Mouse (Mus musculus): ENCODE results near the gene Nat8f3. TPM values are rescaled to one million over a fixed set of nuclear protein-coding genes. Genes with fewer than 3 reads are reported as not detected.
A peak's percentile ranks its signal among the peaks of the same experiment; 100 is the strongest.
"Not testable (repeated sequence)": the region's sequence is repeated elsewhere in the genome, so short reads cannot be mapped to it uniquely, and the experiment has no call there.

Nat8f3 gene
- under 1 TPM; 0.23 to 0.39 TPM for total RNA-seq (2021)
- long read RNA-seq, experiment 1, partial matches to known transcripts = 0 of 1 reads
- long read RNA-seq, experiment 1, other reads (novel, unspliced or antisense) = 1 of 1 reads
- long read RNA-seq, experiment 2 = 0 reads

DNA sequence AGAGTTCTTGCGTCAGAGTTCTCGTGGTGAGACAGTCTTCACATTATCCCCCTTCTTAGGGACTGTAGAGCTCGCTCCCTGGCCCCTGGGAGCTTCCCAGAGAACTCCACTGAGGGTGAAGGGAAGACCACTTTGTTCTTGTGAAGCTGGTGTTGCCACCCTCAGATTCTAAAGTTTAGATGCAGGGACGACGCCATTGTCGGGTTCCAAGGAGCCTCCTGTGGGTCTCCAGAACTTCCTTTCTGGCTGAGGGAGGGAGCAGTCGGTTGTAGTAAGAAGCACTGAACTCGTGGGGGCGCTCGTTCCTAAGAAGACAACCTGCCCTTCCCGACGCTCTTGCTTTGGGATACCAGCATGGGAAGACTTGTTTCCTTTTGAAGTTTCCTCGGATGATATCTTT, at the start of gene Nat8f3:
Nat8f3 (minus strand) TSS at position 223 of the 400 bp plus-strand sequence.
- DNase-seq (ENCODE audit: low spot score in 2 of 2) = peak in 1 of 2 experiments; percentile 2

DNA sequence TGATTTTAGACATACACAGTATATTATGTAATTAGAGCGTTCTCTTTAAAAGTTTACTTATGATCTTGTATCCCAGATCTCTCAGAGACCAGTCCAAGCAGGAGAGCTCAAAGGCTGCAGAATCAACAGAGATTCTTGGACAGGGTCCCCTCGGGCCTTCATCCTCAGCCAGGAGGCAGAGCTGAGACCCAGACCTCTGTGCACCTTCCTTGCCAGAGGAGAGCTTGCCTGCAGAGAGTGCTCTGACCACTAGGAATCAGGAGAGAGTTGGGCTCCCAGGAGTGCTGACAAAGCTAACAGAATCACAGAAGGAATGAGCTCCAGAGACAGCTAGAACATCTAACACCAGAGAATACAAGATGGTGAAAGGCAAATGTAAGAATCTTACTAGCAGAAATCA, 47.8 kb upstream of the Nat8f3 start:
- DNase-seq (ENCODE audit: low spot score in 2 of 2) = no peak

DNA sequence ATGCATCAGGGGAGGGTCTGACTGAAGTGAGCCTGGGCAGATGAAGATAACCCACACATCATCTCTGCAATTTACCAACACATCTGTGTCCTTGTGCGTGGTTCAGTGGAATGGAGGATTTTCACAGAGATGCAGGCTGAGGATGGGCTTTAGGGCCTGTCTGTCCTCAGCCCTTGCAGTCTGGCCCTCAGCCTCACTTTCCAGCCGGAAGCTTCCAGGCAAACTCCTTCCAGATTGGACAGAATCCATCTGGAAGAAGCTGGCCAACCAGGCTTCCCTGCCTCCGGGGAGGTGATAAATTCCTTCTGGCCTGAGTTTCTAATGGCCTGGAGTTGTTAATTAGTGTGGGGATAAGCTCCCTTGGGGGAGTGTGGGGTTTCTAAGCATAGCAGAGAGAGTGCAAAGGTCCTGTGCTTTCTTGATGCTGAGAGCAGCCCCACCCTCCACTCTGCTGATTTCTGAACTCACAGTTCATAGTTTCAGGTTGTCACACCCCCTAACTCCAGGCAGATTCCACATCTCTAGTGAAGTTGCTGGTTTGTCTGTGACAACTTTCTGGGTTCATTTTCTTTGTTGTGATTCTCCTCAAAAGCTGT, 45.5 kb upstream of the Nat8f3 start:
- DNase-seq (ENCODE audit: low spot score in 2 of 2) = not testable (repeated sequence)

DNA sequence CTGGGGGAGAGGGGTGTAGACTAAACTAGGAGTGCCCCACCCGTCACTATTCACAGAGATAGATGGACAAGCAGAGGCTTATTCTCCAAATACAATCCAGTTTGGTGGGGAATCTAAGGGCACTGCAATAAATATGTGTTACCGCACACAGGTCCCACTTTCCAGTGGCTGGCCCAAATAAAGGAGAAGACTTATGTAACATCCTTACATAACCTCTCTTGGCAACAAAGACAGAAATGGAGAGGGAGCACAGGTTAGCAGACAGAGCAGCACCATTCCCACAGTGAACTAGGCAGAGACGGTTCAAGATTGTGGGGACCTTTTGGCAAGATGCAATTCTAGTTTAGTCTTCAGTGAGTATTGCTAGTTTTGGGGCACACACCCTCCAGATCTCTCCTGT, 45.0 kb upstream of the Nat8f3 start:
- not testable (repeated sequence) for DNase-seq (ENCODE audit: low spot score in 2 of 2)

DNA sequence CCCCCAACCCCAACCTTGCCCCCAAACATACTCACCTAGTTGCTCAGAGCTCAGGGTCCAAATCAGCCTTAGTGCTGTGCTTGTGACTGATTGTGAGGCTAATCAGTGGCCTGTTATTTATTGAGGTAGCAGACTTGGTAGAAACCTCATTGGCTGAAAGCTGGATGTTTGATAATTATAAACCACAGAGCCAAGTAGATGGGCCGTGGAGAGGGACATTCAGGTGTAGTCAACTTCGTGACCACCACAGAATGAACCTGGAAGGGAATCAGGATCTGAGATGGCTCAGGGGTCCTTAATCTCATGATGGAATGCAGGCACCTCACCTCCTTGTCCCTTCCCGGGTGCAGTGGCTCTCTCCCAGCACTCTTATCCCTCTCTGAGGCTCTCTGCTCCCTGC, 44.2 kb upstream of the Nat8f3 start:
- DNase-seq (ENCODE audit: low spot score in 2 of 2) = not testable (repeated sequence)

DNA sequence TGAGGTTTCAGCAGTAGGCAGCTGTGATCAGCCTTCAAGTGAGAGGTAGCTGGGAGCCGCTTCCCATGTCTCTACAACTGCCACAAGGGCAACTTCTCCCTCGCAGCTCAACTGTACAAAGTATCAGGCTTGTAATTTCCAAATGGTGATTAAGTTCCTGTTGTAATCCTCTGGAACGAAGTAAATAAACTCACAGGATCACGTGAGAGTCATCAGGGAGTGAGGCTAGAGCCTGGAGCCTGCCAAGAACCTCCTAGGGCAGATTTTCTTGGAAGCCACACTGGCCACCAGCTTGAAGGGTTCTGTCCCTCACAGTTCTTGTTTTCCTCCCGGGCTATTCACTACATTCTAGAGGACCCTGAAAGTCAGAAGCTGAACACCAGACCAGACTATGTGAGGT, 37.6 kb upstream of the Nat8f3 start:
- not testable (repeated sequence) for DNase-seq (ENCODE audit: low spot score in 2 of 2)

DNA sequence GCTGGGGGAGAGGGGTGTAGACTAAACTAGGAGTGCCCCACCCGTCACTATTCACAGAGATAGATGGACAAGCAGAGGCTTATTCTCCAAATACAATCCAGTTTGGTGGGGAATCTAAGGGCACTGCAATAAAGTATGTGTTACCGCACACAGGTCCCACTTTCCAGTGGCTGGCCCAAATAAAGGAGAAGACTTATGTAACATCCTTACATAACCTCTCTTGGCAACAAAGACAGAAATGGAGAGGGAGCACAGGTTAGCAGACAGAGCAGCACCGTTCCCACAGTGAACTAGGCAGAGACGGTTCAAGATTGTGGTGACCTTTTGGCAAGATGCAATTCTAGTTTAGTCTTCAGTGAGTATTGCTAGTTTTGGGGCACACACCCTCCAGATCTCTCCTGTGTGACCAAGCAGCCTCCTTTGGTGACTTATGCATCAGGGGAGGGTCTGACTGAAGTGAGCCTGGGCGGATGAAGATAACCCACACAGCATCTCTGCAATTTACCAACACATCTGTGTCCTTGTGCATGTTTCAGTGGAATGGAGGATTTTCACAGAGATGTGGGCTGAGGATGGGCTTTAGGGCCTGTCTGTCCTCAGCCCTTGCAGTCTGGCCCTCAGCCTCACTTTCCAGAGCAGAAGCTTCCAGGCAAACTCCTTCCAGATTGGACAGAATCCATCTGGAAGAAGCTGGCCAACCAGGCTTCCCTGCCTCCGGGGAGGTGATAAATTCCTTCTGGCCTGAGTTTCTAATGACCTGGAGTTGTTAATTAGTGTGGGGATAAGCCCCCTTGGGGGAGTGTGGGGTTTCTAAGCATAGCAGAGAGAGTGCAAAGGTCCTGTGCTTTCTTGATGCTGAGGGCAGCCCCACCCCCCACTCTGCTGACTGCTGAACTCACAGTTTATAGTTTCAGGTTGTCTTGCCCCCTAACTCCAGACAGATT, 2.2 kb downstream of the Nat8f3 start:
- DNase-seq (ENCODE audit: low spot score in 2 of 2) = not testable (repeated sequence)

DNA sequence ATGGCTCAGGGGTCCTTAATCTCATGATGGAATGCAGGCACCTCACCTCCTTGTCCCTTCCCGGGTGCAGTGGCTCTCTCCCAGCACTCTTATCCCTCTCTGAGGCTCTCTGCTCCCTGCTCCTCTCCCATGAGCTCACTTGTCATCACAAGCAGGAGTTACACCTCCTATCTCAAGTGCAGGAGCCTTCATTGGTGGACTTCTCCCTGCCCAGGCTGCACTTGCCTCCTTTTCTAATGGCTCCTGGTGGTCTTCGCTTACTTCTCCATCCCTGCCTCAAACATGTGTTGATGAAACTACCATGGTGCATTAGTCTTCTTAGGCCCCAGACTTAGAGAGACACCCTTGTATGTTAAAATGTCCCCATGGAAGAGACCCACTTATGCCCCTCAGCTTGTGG, 2.9 kb downstream of the Nat8f3 start:
- DNase-seq (ENCODE audit: low spot score in 2 of 2) = not testable (repeated sequence)

DNA sequence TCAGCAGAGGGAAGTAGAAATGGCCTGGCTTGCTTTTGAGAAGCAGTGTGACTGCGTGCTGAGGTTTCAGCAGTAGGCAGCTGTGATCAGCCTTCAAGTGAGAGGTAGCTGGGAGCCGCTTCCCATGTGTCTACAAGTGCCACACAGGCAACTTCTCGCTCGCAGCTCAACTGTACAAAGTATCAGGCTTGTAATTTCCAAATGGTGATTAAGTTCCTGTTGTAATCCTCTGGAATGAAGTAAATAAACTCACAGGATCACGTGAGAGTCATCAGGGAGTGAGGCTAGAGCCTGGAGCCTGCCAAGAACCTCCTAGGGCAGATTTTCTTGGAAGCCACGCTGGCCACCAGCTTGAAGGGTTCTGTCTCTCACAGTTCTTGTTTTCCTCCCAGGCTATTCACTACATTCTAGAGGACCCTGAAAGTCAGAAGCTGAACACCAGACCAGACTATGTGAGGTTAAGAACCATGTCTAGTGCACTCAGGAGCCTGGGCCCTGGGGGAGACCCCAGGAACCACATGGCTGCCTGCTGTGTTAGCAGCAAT, 9.8 kb downstream of the Nat8f3 start:
- not testable (repeated sequence) for DNase-seq (ENCODE audit: low spot score in 2 of 2)

DNA sequence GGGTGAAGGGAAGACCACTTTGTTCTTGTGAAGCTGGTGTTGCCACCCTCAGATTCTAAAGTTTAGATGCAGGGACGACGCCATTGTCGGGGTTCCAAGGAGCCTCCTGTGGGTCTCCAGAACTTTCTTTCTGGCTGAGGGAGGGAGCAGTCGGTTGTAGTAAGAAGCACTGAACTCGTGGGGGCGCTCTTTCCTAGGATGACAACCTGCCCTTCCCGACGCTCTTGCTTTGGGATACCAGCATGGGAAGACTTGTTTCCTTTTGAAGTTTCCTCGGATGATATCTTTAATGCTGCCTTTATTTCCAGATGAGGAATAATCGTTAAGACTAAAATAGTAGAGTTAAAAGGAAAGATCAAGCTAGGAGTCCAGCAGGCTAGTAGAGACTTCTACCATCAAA, 52.4 kb downstream of the Nat8f3 start, which contains the start of gene Nat8f7:
Nat8f7 (minus strand) TSS at position 101 of the 400 bp plus-strand sequence.
- DNase-seq (ENCODE audit: low spot score in 2 of 2) = not testable (repeated sequence)

DNA sequence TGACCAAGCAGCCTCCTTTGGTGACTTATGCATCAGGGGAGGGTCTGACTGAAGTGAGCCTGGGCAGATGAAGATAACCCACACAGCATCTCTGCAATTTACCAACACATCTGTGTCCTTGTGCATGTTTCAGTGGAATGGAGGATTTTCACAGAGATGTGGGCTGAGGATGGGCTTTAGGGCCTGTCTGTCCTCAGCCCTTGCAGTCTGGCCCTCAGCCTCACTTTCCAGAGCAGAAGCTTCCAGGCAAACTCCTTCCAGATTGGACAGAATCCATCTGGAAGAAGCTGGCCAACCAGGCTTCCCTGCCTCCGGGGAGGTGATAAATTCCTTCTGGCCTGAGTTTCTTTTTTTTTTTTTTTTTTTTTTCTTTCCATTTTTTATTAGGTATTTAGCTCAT, 55.9 kb downstream of the Nat8f3 start:
- not testable (repeated sequence) for DNase-seq (ENCODE audit: low spot score in 2 of 2)

DNA sequence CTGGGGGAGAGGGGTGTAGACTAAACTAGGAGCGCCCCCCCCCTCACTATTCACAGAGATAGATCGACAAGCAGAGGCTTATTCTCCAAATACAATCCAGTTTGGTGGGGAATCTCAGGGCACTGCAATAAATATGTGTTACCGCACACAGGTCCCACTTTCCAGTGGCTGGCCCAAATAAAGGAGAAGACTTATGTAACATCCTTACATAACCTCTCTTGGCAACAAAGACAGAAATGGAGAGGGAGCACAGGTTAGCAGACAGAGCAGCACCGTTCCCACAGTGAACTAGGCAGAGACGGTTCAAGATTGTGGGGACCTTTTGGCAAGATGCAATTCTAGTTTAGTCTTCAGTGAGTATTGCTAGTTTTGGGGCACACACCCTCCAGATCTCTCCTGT, 56.3 kb downstream of the Nat8f3 start:
- not testable (repeated sequence) for DNase-seq (ENCODE audit: low spot score in 2 of 2)

DNA sequence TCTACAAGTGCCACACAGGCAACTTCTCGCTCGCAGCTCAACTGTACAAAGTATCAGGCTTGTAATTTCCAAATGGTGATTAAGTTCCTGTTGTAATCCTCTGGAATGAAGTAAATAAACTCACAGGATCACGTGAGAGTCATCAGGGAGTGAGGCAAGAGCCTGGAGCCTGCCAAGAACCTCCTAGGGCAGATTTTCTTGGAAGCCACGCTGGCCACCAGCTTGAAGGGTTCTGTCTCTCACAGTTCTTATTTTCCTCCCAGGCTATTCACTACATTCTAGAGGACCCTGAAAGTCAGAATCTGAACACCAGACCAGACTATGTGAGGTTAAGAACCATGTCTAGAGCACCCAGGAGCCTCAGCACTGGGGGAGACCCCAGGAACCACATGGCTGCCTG, 63.6 kb downstream of the Nat8f3 start:
- DNase-seq (ENCODE audit: low spot score in 2 of 2) = not testable (repeated sequence)

Small RNA genes lying within 50 kb of the gene (microRNA-seq; reads per million reads assigned to microRNA genes)
- gene Gm27317 (not detected), gene Mir6375 (not detected)

Other genes starting within 250 kb of the Nat8f3 start
- gene Alms1, start 178.2 kb downstream of the Nat8f3 start, total RNA-seq (2021) = 10 to 100 TPM; 13.3 to 13.9 TPM
- gene Nat8f7, start 52.5 kb downstream of the Nat8f3 start, total RNA-seq (2021) = 1 to 10 TPM in 1 of 2 experiments, under 1 TPM in 1; 0.67 to 1.0 TPM
- under 1 TPM; 0.28 to 0.45 TPM for gene Nat8f6, start 55.2 kb upstream of the Nat8f3 start, total RNA-seq (2021)
- gene Nat8f5, start 55.2 kb upstream of the Nat8f3 start, total RNA-seq (2021) = 1 to 10 TPM in 1 of 2 experiments, under 1 TPM in 1; 0.31 to 1.0 TPM
- 1 to 10 TPM in 1 of 2 experiments, under 1 TPM in 1; 0.85 to 1.6 TPM for gene Nat8, start 66.3 kb upstream of the Nat8f3 start, total RNA-seq (2021)
- 1 to 10 TPM; 1.1 to 1.2 TPM for gene Nat8f2, start 103.4 kb upstream of the Nat8f3 start, total RNA-seq (2021)
- gene Nat8f4, start 139.1 kb upstream of the Nat8f3 start, total RNA-seq (2021) = 10 to 100 TPM; 15.0 to 18.0 TPM
- gene Tprkb, start 146.1 kb upstream of the Nat8f3 start, total RNA-seq (2021) = 10 to 100 TPM; 61.8 to 65.7 TPM
- 10 to 100 TPM; 36.4 to 36.9 TPM for gene Nat8f1, start 149.9 kb upstream of the Nat8f3 start, total RNA-seq (2021)
- gene Dusp11, start 195.9 kb upstream of the Nat8f3 start, total RNA-seq (2021) = 100 to 1,000 TPM in 1 of 2 experiments, 10 to 100 TPM in 1; 96.9 to 102 TPM